Mouse (Mus musculus): ENCODE results near the gene Hrh1.

DNA sequence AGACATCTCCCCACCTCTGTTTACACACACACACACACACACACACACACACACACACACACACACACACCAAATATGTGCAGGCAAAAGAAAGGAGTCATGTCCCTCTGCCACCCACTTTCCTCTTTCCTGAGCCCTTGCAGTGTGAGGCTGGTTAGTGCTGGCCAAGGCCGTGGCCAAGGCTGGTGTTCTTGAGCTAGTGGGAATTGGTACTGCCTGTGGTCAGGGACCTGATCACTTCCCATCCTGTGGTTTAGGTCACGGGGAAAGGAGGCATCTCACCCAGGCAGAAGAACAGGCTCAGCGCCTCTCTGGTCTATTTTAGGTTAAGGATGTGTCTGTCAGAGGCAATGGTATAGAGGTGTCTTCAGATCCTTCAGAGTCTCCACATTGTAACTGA lies 59.6 kb downstream of the Hrh1 start:
- TF ChIP-seq POLR2A (IDR thresholded peaks at IDR 0.05; ENCODE audit: insufficient read depth, low read depth, low read length) (no peak), CTCF (IDR thresholded peaks at IDR 0.05; ENCODE audit: insufficient read depth, low read depth, low read length) (no peak)

Data from olfactory bulb, adult 2 months (tissue).